Mouse (Mus musculus): Measurements from ENCODE around the gene Slc25a10. TPM values are rescaled to one million over a fixed set of nuclear protein-coding genes. Genes with fewer than 3 reads are reported as not detected.

The Slc25a10 gene
- polyA plus RNA-seq (2012): 5.5 and 6.6 TPM in 2 replicates

- no peaks in the 10 kb centered on the region for H3K27me3 ChIP-seq (ENCODE audit: control insufficient read depth)
- H3K36me3 ChIP-seq (ENCODE audit: control insufficient read depth): peaks cover 71% of the 10 kb centered on the region
- H3K4me1 ChIP-seq (ENCODE audit: control insufficient read depth): peaks cover 74% of the 10 kb centered on the region
- no peak for TF ChIP-seq TAL1 (IDR thresholded peaks at IDR 0.05; ENCODE audit: low read length)
- TF ChIP-seq GATA1 (IDR thresholded peaks at IDR 0.05; ENCODE audit: low read length): no peak
- H3K9me3 ChIP-seq (ENCODE audit: control insufficient read depth, low read length): no peaks in the 10 kb centered on the region
- H3K4me3 ChIP-seq (replicated peaks): peak within 1 kb of the TSS; percentile 81
Measured at GRCm38 (mm10) chr11:120491317-120492023, at the start of gene Slc25a10. Gene Slc25a10 (plus strand): TSS chr11:120491840.

- Histone ChIP-seq H3K4me3 (replicated peaks) (no peak within 1 kb of the TSS), H3K27me3 (ENCODE audit: control insufficient read depth) (no peaks in the 10 kb centered on the region; the same call in 1 of the 2 replicates), H3K4me1 (ENCODE audit: control insufficient read depth) (peaks cover 3% of the 10 kb centered on the region; the same call in 1 of the 2 replicates), H3K36me3 (ENCODE audit: control insufficient read depth) (no peaks in the 10 kb centered on the region), H3K9me3 (ENCODE audit: control insufficient read depth, low read length) (no peaks in the 10 kb centered on the region)
- TF ChIP-seq GATA1 (IDR thresholded peaks at IDR 0.05; ENCODE audit: low read length) (no peak), TAL1 (IDR thresholded peaks at IDR 0.05; ENCODE audit: low read length) (no peak)
Measured at GRCm38 (mm10) chr11:120442344-120442743, 49.3 kb upstream of the Slc25a10 start, which contains the start of gene Tspan10. Gene Tspan10 (plus strand): TSS chr11:120442644.

GRCm38 (mm10) chr11:120442765-120443280 lies 48.8 kb upstream of the Slc25a10 start:
- no peak overlapping the region for H3K4me3 ChIP-seq (replicated peaks)
- H3K4me1 ChIP-seq (ENCODE audit: control insufficient read depth): peaks cover 3% of the 10 kb centered on the region; the same call in 1 of the 2 replicates
- TF ChIP-seq TAL1 (IDR thresholded peaks at IDR 0.05; ENCODE audit: low read length) (no peak), GATA1 (IDR thresholded peaks at IDR 0.05; ENCODE audit: low read length) (no peak)
- no peaks in the 10 kb centered on the region for H3K36me3 ChIP-seq (ENCODE audit: control insufficient read depth)
- no peaks in the 10 kb centered on the region; the same call in 1 of the 2 replicates for H3K27me3 ChIP-seq (ENCODE audit: control insufficient read depth)
- H3K9me3 ChIP-seq (ENCODE audit: control insufficient read depth, low read length): no peaks in the 10 kb centered on the region

- TF ChIP-seq TAL1 (IDR thresholded peaks at IDR 0.05; ENCODE audit: low read length) (no peak), GATA1 (IDR thresholded peaks at IDR 0.05; ENCODE audit: low read length) (no peak)
- Histone ChIP-seq H3K27me3 (ENCODE audit: control insufficient read depth) (no peaks in the 10 kb centered on the region; the same call in 1 of the 2 replicates), H3K4me1 (ENCODE audit: control insufficient read depth) (peaks cover 6% of the 10 kb centered on the region; the same call in 1 of the 2 replicates), H3K4me3 (replicated peaks) (no peak overlapping the region), H3K36me3 (ENCODE audit: control insufficient read depth) (no peaks in the 10 kb centered on the region), H3K9me3 (ENCODE audit: control insufficient read depth, low read length) (no peaks in the 10 kb centered on the region)
Measured at GRCm38 (mm10) chr11:120444106-120444505, 47.5 kb upstream of the Slc25a10 start.

GRCm38 (mm10) chr11:120445475-120445874 lies 46.2 kb upstream of the Slc25a10 start:
- Histone ChIP-seq H3K9me3 (ENCODE audit: control insufficient read depth, low read length) (no peaks in the 10 kb centered on the region), H3K27me3 (ENCODE audit: control insufficient read depth) (no peaks in the 10 kb centered on the region; the same call in 1 of the 2 replicates), H3K4me1 (ENCODE audit: control insufficient read depth) (peaks cover 6% of the 10 kb centered on the region; the same call in 1 of the 2 replicates), H3K36me3 (ENCODE audit: control insufficient read depth) (no peaks in the 10 kb centered on the region), H3K4me3 (replicated peaks) (no peak overlapping the region)
- no peak for TF ChIP-seq GATA1 (IDR thresholded peaks at IDR 0.05; ENCODE audit: low read length)
- no peak for TF ChIP-seq TAL1 (IDR thresholded peaks at IDR 0.05; ENCODE audit: low read length)

- peaks cover 9% of the 10 kb centered on the region for H3K4me1 ChIP-seq (ENCODE audit: control insufficient read depth)
- no peak overlapping the region for H3K4me3 ChIP-seq (replicated peaks)
- no peaks in the 10 kb centered on the region for H3K9me3 ChIP-seq (ENCODE audit: control insufficient read depth, low read length)
- no peaks in the 10 kb centered on the region; the same call in 1 of the 2 replicates for H3K27me3 ChIP-seq (ENCODE audit: control insufficient read depth)
- TF ChIP-seq TAL1 (IDR thresholded peaks at IDR 0.05; ENCODE audit: low read length): no peak
- TF ChIP-seq GATA1 (IDR thresholded peaks at IDR 0.05; ENCODE audit: low read length): no peak
- no peaks in the 10 kb centered on the region for H3K36me3 ChIP-seq (ENCODE audit: control insufficient read depth)
Measured at GRCm38 (mm10) chr11:120447179-120447578, 44.5 kb upstream of the Slc25a10 start.

- peaks cover 16% of the 10 kb centered on the region for H3K36me3 ChIP-seq (ENCODE audit: control insufficient read depth)
- TF ChIP-seq GATA1 (IDR thresholded peaks at IDR 0.05; ENCODE audit: low read length) (no peak), TAL1 (IDR thresholded peaks at IDR 0.05; ENCODE audit: low read length) (no peak)
- no peak overlapping the region for H3K4me3 ChIP-seq (replicated peaks)
- H3K27me3 ChIP-seq (ENCODE audit: control insufficient read depth): no peaks in the 10 kb centered on the region
- peaks cover 40% of the 10 kb centered on the region for H3K4me1 ChIP-seq (ENCODE audit: control insufficient read depth)
- no peaks in the 10 kb centered on the region for H3K9me3 ChIP-seq (ENCODE audit: control insufficient read depth, low read length)
Measured at GRCm38 (mm10) chr11:120452246-120452645, 39.4 kb upstream of the Slc25a10 start.

GRCm38 (mm10) chr11:120453306-120453705 lies 38.3 kb upstream of the Slc25a10 start, which contains the start of gene Pde6g:
Gene Pde6g (minus strand): TSS chr11:120453500.
- Histone ChIP-seq H3K9me3 (ENCODE audit: control insufficient read depth, low read length) (no peaks in the 10 kb centered on the region), H3K27me3 (ENCODE audit: control insufficient read depth) (no peaks in the 10 kb centered on the region), H3K4me1 (ENCODE audit: control insufficient read depth) (peaks cover 48% of the 10 kb centered on the region), H3K4me3 (replicated peaks) (no peak within 1 kb of the TSS), H3K36me3 (ENCODE audit: control insufficient read depth) (peaks cover 16% of the 10 kb centered on the region)
- TF ChIP-seq TAL1 (IDR thresholded peaks at IDR 0.05; ENCODE audit: low read length): no peak
- no peak for TF ChIP-seq GATA1 (IDR thresholded peaks at IDR 0.05; ENCODE audit: low read length)

- Histone ChIP-seq H3K36me3 (ENCODE audit: control insufficient read depth) (peaks cover 25% of the 10 kb centered on the region), H3K4me3 (replicated peaks) (no peak overlapping the region), H3K4me1 (ENCODE audit: control insufficient read depth) (peaks cover 62% of the 10 kb centered on the region), H3K27me3 (ENCODE audit: control insufficient read depth) (no peaks in the 10 kb centered on the region), H3K9me3 (ENCODE audit: control insufficient read depth, low read length) (no peaks in the 10 kb centered on the region)
- TF ChIP-seq TAL1 (IDR thresholded peaks at IDR 0.05; ENCODE audit: low read length) (no peak), GATA1 (IDR thresholded peaks at IDR 0.05; ENCODE audit: low read length) (no peak)
Measured at GRCm38 (mm10) chr11:120454965-120455364, 36.7 kb upstream of the Slc25a10 start.

Data from erythroblast, embryonic 14.5 days (primary cell).